ENCODE assay signal across 17 mouse cellular contexts in genomic region chr8:94408443-94409080, GRCm38 (mm10). TPM values are rescaled to one million over a fixed set of nuclear protein-coding genes. Genes with fewer than 3 reads are reported as not detected.
A peak's percentile ranks its signal among the peaks of the same experiment; 100 is the strongest.
DNase-seq lines count a peak whose midpoint lies in the region; ATAC-seq lines count a peak whose summit lies in the region.
"Had no signal": no experiment of that assay in that cellular context is flagged by ENCODE, and none has a peak within 500 bp of the region (broad histone marks: within the 10 kb centered on the region; RNA-seq: fewer than 3 reads in every experiment).

No protein-coding gene starts in this region.

- no peaks in the 10 kb centered on the region for H3K27me3 ChIP-seq in heart, embryonic 13.5 days (replicated peaks)
- H3K27me3 ChIP-seq in liver, embryonic 12.5 days (replicated peaks), result 0 out of 2 replicates have a peak, but pooled peaks cover 13% of the 10 kb centered on the region
- H3K27me3 ChIP-seq: hindbrain, embryonic 15.5 days; midbrain, embryonic 15.5 days had no signal

- no peak for DNase-seq in heart, postnatal 4 days
- DNase-seq in MEL-GATA-1-ER (ENCODE audit: extremely low read depth, low read depth), result peak; percentile 59
- peak; percentile 53 to 71 for DNase-seq in natural killer cell, adult 2 months (ENCODE audit: low spot score in 2 of 2)
- DNase-seq in thymus, postnatal 14 days, result no peak
- no peak for DNase-seq in kidney, adult 9 months
- DNase-seq in right cerebral cortex, postnatal 36 days (ENCODE audit: low spot score in 2 of 2), result no peak
- DNase-seq: adrenal gland, postnatal 25 days; cerebellum, postnatal 10 days; forebrain, postnatal 0 days; gastrocnemius, postnatal 10 days; kidney, adult 8-10 months; right cerebral cortex, postnatal 14 days; thymus, postnatal 36 days had no signal

- no peak overlapping the region for H3K4me3 ChIP-seq in heart, embryonic 13.5 days
- no peak overlapping the region for H3K4me3 ChIP-seq in liver, embryonic 12.5 days
- H3K4me3 ChIP-seq: hindbrain, embryonic 15.5 days; midbrain, embryonic 15.5 days had no signal

- ATAC-seq in heart, embryonic 13.5 days (ENCODE audit: extremely low read depth, insufficient number of reproducible peaks, low FRiP score, low TSS enrichment), result no peak
- ATAC-seq in liver, embryonic 12.5 days, result peak; percentile 81
- ATAC-seq: forebrain, postnatal 0 days; midbrain, embryonic 15.5 days had no signal

- no peak overlapping the region for H3K9ac ChIP-seq in heart, embryonic 13.5 days
- no peak overlapping the region; the same call in 1 of the 2 replicates for H3K9ac ChIP-seq in liver, embryonic 12.5 days
- H3K9ac ChIP-seq: forebrain, postnatal 0 days; hindbrain, embryonic 15.5 days; midbrain, embryonic 15.5 days had no signal

- peaks cover 11% of the 10 kb centered on the region for H3K4me1 ChIP-seq in heart, embryonic 13.5 days
- H3K4me1 ChIP-seq in liver, embryonic 12.5 days, result peaks cover 17% of the 10 kb centered on the region
- H3K4me1 ChIP-seq: hindbrain, embryonic 15.5 days; midbrain, embryonic 15.5 days had no signal

- 17% methylated on average over 8 of the region's 8 CpGs for WGBS in heart, embryonic 13.5 days
- WGBS in liver, embryonic 12.5 days (ENCODE audit: insufficient replicate concordance), result 12% methylated on average over 8 of the region's 8 CpGs

- no peaks in the 10 kb centered on the region for H3K36me3 ChIP-seq in heart, embryonic 13.5 days
- H3K36me3 ChIP-seq in liver, embryonic 12.5 days, result no peaks in the 10 kb centered on the region
- H3K36me3 ChIP-seq: hindbrain, embryonic 15.5 days; midbrain, embryonic 15.5 days had no signal

- H3K4me2 ChIP-seq in heart, embryonic 13.5 days, result 0 out of 2 replicates have a peak overlapping the region, but pooled peaks have one; percentile 16
- peak overlapping the region; percentile 28 for H3K4me2 ChIP-seq in liver, embryonic 12.5 days
- H3K4me2 ChIP-seq: hindbrain, embryonic 15.5 days; midbrain, embryonic 15.5 days had no signal

- H3K27ac ChIP-seq in heart, embryonic 13.5 days (replicated peaks), result no peak overlapping the region
- H3K27ac ChIP-seq in liver, embryonic 12.5 days, result no peak overlapping the region
- H3K27ac ChIP-seq: hindbrain, embryonic 15.5 days; midbrain, embryonic 15.5 days had no signal

- no peaks in the 10 kb centered on the region for H3K9me3 ChIP-seq in heart, embryonic 13.5 days
- no peaks in the 10 kb centered on the region for H3K9me3 ChIP-seq in liver, embryonic 12.5 days (replicated peaks)
- H3K9me3 ChIP-seq: hindbrain, embryonic 15.5 days; midbrain, embryonic 15.5 days had no signal

RNA-seq across cellular contexts. Expression of gene Herpud1, which starts 22.3 kb away (rescaled TPM):
- polyA plus RNA-seq in heart, embryonic 13.5 days (2015; fragmentation: Nextera tagmentation; extraction: Ambion mirVana), result 80.6 and 81.1 TPM in 2 replicates
- total RNA-seq in heart, postnatal 4 days (2021), result 10 to 100 TPM; 56.6 to 66.4 TPM
- 76.5 and 84.4 TPM in 2 replicates for polyA plus RNA-seq in liver, embryonic 12.5 days (2016; fragmentation: Nextera tagmentation; extraction: Ambion mirVana)

RNA-seq across cellular contexts. Expression of gene Nlrc5, which starts 25.6 kb away (rescaled TPM):
- polyA plus RNA-seq in heart, embryonic 13.5 days (2015; fragmentation: Nextera tagmentation; extraction: Ambion mirVana), result 0.25 and 0.27 TPM in 2 replicates
- under 1 TPM; 0.72 to 0.76 TPM for total RNA-seq in heart, postnatal 4 days (2021)
- 0.08 and 0.12 TPM in 2 replicates for polyA plus RNA-seq in liver, embryonic 12.5 days (2016; fragmentation: Nextera tagmentation; extraction: Ambion mirVana)

Comparison
In these comparisons a context has a peak if more than half of its experiments do, and no peak if none do; other contexts are left out.
1. DNase-seq: peak in MEL-GATA-1-ER (single experiment) and natural killer cell, adult 2 months (2 of 2); none in heart, postnatal 4 days (single experiment), thymus, postnatal 14 days (single experiment), kidney, adult 9 months (single experiment) and right cerebral cortex, postnatal 36 days (0 of 2).